Mouse (Mus musculus) kidney, embryonic 16.5 days (tissue): ENCODE measurements around the gene Mterf1a. TPM values are rescaled to one million over a fixed set of nuclear protein-coding genes. Genes with fewer than 3 reads are reported as not detected.
"Not testable (repeated sequence)": the region's sequence is repeated elsewhere in the genome, so short reads cannot be mapped to it uniquely, and the experiment has no call there.

Experiments
- ATAC-seq: fragments of 200-750 bp; cut with Nextera tagmentation; 2 replicates; pipeline ENCODE4 v1.8.0; 2017; ENCODE audit warnings: moderate TSS enrichment; ENCODE audit not compliant: low FRiP score, low TSS enrichment
- H3K27ac ChIP-seq: fragments of 300-500 bp; sonication (generic); 2 replicates; pipeline ENCODE4 v1.5.1; 2014; ENCODE audit warnings: low read length
- H3K27me3 ChIP-seq: fragments of 300-500 bp; sonication (generic); 2 replicates; pipeline ENCODE4 v1.6.1; 2014; ENCODE audit warnings: low read length, control low read depth, mixed read lengths; ENCODE audit not compliant: insufficient read depth
- H3K36me3 ChIP-seq: fragments of 300-500 bp; sonication (generic); 2 replicates; pipeline ENCODE4 v1.6.1; 2014; ENCODE audit warnings: low read length, control low read depth, mixed read lengths; ENCODE audit not compliant: insufficient read depth
- H3K4me1 ChIP-seq: fragments of 300-500 bp; sonication (generic); 2 replicates; pipeline ENCODE4 v1.6.1; 2014; ENCODE audit warnings: low read length, control low read depth, mixed read lengths; ENCODE audit not compliant: insufficient read depth
- H3K4me2 ChIP-seq: fragments of 300-500 bp; sonication (generic); replicated peaks from 2 replicates; pipeline ENCODE4 v1.6.1; 2014; ENCODE audit warnings: low read depth, low read length
- H3K4me3 ChIP-seq: fragments of 300-500 bp; sonication (generic); 2 replicates; pipeline ENCODE4 v1.5.1; 2014; ENCODE audit warnings: mild to moderate bottlenecking, low read length
- H3K9ac ChIP-seq: fragments of 300-500 bp; sonication (generic); replicated peaks from 2 replicates; pipeline ENCODE4 v1.6.1; 2014; ENCODE audit warnings: low read length
- H3K9me3 ChIP-seq: fragments of 300-500 bp; sonication (generic); 2 replicates; pipeline ENCODE4 v1.6.1; 2016; ENCODE audit warnings: low read length, control low read depth
- WGBS: fragments of 180-500 bp; shearing (Covaris S2); extraction: QIAGEN DNeasy Blood & Tissue Kit; methylation state at CpG from one replicate; pipeline ENCODE4 v1.1.7; 2014; 5-methylcytosine and 5-hydroxymethylcytosine counted together
- polyA plus RNA-seq: library from polyadenylated mRNA; unstranded; fragments of >200 nt; fragmentation: Nextera tagmentation; extraction: Ambion mirVana; gene quantifications from 2 replicates; pipeline ENCODE4 v1.2.1, GENCODE M21; 2015

The Mterf1a gene
- polyA plus RNA-seq, 1 experiment from 2014 or later: 8.8 TPM

- ATAC-seq: no peak
- no peak overlapping the region for H3K27ac ChIP-seq
- H3K4me2 ChIP-seq: no peak overlapping the region
- H3K4me1 ChIP-seq: peaks cover 16% of the 10 kb centered on the region
- no peak overlapping the region for H3K9ac ChIP-seq
- H3K27me3 ChIP-seq: no peaks in the 10 kb centered on the region
- 71% methylated on average over 5 of the region's 5 CpGs for WGBS
- no peaks in the 10 kb centered on the region for H3K36me3 ChIP-seq
- H3K9me3 ChIP-seq: no peaks in the 10 kb centered on the region
- H3K4me3 ChIP-seq: no peak overlapping the region
Measured at GRCm38 (mm10) chr5:3930760-3931159, 37.0 kb upstream of the Mterf1a start.

- Histone ChIP-seq H3K9me3 (no peaks in the 10 kb centered on the region), H3K27me3 (no peaks in the 10 kb centered on the region), H3K4me2 (peak overlapping the region; percentile 80), H3K9ac (peak overlapping the region; percentile 96), H3K4me3 (peak overlapping the region; percentile 85), H3K36me3 (no peaks in the 10 kb centered on the region), H3K4me1 (peaks cover 16% of the 10 kb centered on the region), H3K27ac (peak overlapping the region; percentile 93)
- peak; percentile 68 for ATAC-seq
- WGBS: under 1% methylated on average over 12 of the region's 12 CpGs
Measured at GRCm38 (mm10) chr5:3928690-3929046, 34.9 kb upstream of the Mterf1a start.

- ATAC-seq: peak; percentile 95
- no peaks in the 10 kb centered on the region for H3K9me3 ChIP-seq
- under 1% methylated on average over 41 of the region's 82 CpGs for WGBS
Measured at GRCm38 (mm10) chr5:3927801-3928689, 34.3 kb upstream of the Mterf1a start, which contains the start of gene Akap9. Gene Akap9, plus strand, starts transcription at chr5:3928054.

GRCm38 (mm10) chr5:3926666-3927065, 32.9 kb upstream of the Mterf1a start:
- H3K9me3 ChIP-seq: no peaks in the 10 kb centered on the region
- H3K36me3 ChIP-seq: no peaks in the 10 kb centered on the region
- WGBS: 22% methylated on average over 4 of the region's 4 CpGs
- no peaks in the 10 kb centered on the region for H3K27me3 ChIP-seq
- H3K4me1 ChIP-seq: peaks cover 16% of the 10 kb centered on the region
- no peak overlapping the region for H3K9ac ChIP-seq
- no peak for ATAC-seq
- H3K4me3 ChIP-seq: no peak overlapping the region
- H3K4me2 ChIP-seq: no peak overlapping the region
- no peak overlapping the region for H3K27ac ChIP-seq

More at GRCm38 (mm10) chr5:3927801-3928689, 34.3 kb upstream of the Mterf1a start, which contains the start of gene Akap9:
- Histone ChIP-seq H3K4me2 (peak within 1 kb of the TSS; percentile 80), H3K27me3 (no peaks in the 10 kb centered on the region), H3K9ac (peak within 1 kb of the TSS; percentile 96), H3K4me3 (peak within 1 kb of the TSS; percentile 85), H3K4me1 (peaks cover 16% of the 10 kb centered on the region), H3K27ac (peak within 1 kb of the TSS; percentile 93), H3K36me3 (no peaks in the 10 kb centered on the region)

GRCm38 (mm10) chr5:3922350-3922749, 28.6 kb upstream of the Mterf1a start:
- Histone ChIP-seq H3K27me3 (no peaks in the 10 kb centered on the region), H3K36me3 (no peaks in the 10 kb centered on the region), H3K4me2 (no peak overlapping the region), H3K27ac (no peak overlapping the region), H3K4me3 (no peak overlapping the region), H3K9ac (no peak overlapping the region), H3K9me3 (no peaks in the 10 kb centered on the region), H3K4me1 (no peaks in the 10 kb centered on the region; the same call in 1 of the 2 replicates)
- ATAC-seq: no peak
- 94% methylated on average over 2 of the region's 2 CpGs for WGBS

- no peak overlapping the region for H3K4me2 ChIP-seq
- H3K36me3 ChIP-seq: no peaks in the 10 kb centered on the region
- H3K27me3 ChIP-seq: no peaks in the 10 kb centered on the region
- H3K9me3 ChIP-seq: no peaks in the 10 kb centered on the region
- 74% methylated on average over 2 of the region's 2 CpGs for WGBS
- no peaks in the 10 kb centered on the region for H3K4me1 ChIP-seq
- H3K4me3 ChIP-seq: no peak overlapping the region
- no peak overlapping the region for H3K27ac ChIP-seq
- ATAC-seq: no peak
- H3K9ac ChIP-seq: no peak overlapping the region
Measured at GRCm38 (mm10) chr5:3905471-3905870, 11.7 kb upstream of the Mterf1a start.

- not testable (repeated sequence) for H3K4me3 ChIP-seq, H3K27me3 ChIP-seq, H3K36me3 ChIP-seq, ATAC-seq, H3K4me1 ChIP-seq, H3K27ac ChIP-seq, H3K9ac ChIP-seq, H3K4me2 ChIP-seq, H3K9me3 ChIP-seq
- WGBS: 92% methylated on average over 4 of the region's 4 CpGs
Measured at GRCm38 (mm10) chr5:3894294-3894619, 524 bp upstream of the Mterf1a start.

- ATAC-seq: no peak
- Histone ChIP-seq H3K4me2 (no peak overlapping the region), H3K27me3 (no peaks in the 10 kb centered on the region), H3K9ac (no peak overlapping the region), H3K4me1 (peaks cover 4% of the 10 kb centered on the region), H3K27ac (no peak overlapping the region), H3K9me3 (no peaks in the 10 kb centered on the region), H3K4me3 (no peak overlapping the region), H3K36me3 (no peaks in the 10 kb centered on the region)
Measured at GRCm38 (mm10) chr5:3889201-3889600, 4.5 kb downstream of the Mterf1a start.

GRCm38 (mm10) chr5:3886862-3887261, 6.9 kb downstream of the Mterf1a start:
- not testable (repeated sequence) for H3K4me2 ChIP-seq, H3K36me3 ChIP-seq, H3K4me1 ChIP-seq, H3K9ac ChIP-seq, H3K4me3 ChIP-seq, H3K9me3 ChIP-seq, ATAC-seq, H3K27me3 ChIP-seq, H3K27ac ChIP-seq
- WGBS: 88% methylated on average over 7 of the region's 7 CpGs

GRCm38 (mm10) chr5:3873485-3873884, 20.2 kb downstream of the Mterf1a start:
- no peaks in the 10 kb centered on the region for H3K4me1 ChIP-seq
- H3K4me3 ChIP-seq: no peak overlapping the region
- H3K27me3 ChIP-seq: no peaks in the 10 kb centered on the region
- no peak overlapping the region for H3K9ac ChIP-seq
- 87% methylated on average over 3 of the region's 3 CpGs for WGBS
- ATAC-seq: no peak
- H3K36me3 ChIP-seq: no peaks in the 10 kb centered on the region
- H3K4me2 ChIP-seq: no peak overlapping the region
- no peak overlapping the region for H3K27ac ChIP-seq
- no peaks in the 10 kb centered on the region for H3K9me3 ChIP-seq
